In genomic region chr6:28420865-28421264, GRCm38 (mm10) we compare ENCODE assay signal across 9 mouse cellular contexts. TPM values are rescaled to one million over a fixed set of nuclear protein-coding genes. Genes with fewer than 3 reads are reported as not detected.
DNase-seq lines count a peak whose midpoint lies in the region; ATAC-seq and TF ChIP-seq lines count a peak whose summit lies in the region.
"Had no signal": no experiment of that assay in that cellular context is flagged by ENCODE, and none has a peak within 500 bp of the region (broad histone marks: within the 10 kb centered on the region; RNA-seq: fewer than 3 reads in every experiment).

No protein-coding gene starts in this region.

- 0 out of 2 replicates have a peak overlapping the region, but pooled peaks have one; percentile 41 for H3K27ac ChIP-seq in embryonic facial prominence, embryonic 11.5 days (replicated peaks; ENCODE audit: low read depth, low read length)
- 0 out of 2 replicates have a peak overlapping the region, but pooled peaks have one; percentile 38 for H3K27ac ChIP-seq in midbrain, postnatal 0 days (ENCODE audit: low read depth, low read length)

- H3K4me3 ChIP-seq in embryonic facial prominence, embryonic 11.5 days (ENCODE audit: low read depth, low read length): peak overlapping the region; percentile 86
- peak overlapping the region; percentile 84 for H3K4me3 ChIP-seq in midbrain, postnatal 0 days (ENCODE audit: low read depth, low read length)

- peak overlapping the region; percentile 73 for H3K9ac ChIP-seq in embryonic facial prominence, embryonic 11.5 days (replicated peaks; ENCODE audit: low read length)
- peak overlapping the region; percentile 72 for H3K9ac ChIP-seq in midbrain, postnatal 0 days (replicated peaks; ENCODE audit: low read length, poor library complexity, severe bottlenecking)

- no peak for ATAC-seq in embryonic facial prominence, embryonic 11.5 days (replicated peaks; ENCODE audit: insufficient number of reproducible peaks, low FRiP score, low TSS enrichment, low read depth)
- ATAC-seq in midbrain, postnatal 0 days (ENCODE audit: low FRiP score): no peak
- ATAC-seq in inflammation-experienced regulatory T-cells, adult 6 months: no peak
- ATAC-seq in CD4-positive, CD25-positive, alpha-beta regulatory T cell, adult 4 months: no peak

- no peak for TF ChIP-seq CTCF in midbrain, postnatal 0 days (IDR thresholded peaks at IDR 0.05)

- peak overlapping the region; percentile 87 for H3K4me2 ChIP-seq in embryonic facial prominence, embryonic 11.5 days (ENCODE audit: low read depth, low read length)
- peak overlapping the region; percentile 97 for H3K4me2 ChIP-seq in midbrain, postnatal 0 days (ENCODE audit: low read depth, low read length, poor library complexity, severe bottlenecking)

- H3K4me1 ChIP-seq in embryonic facial prominence, embryonic 11.5 days (ENCODE audit: control insufficient read depth, insufficient read depth, low read length): peaks cover 7% of the 10 kb centered on the region
- H3K4me1 ChIP-seq in midbrain, postnatal 0 days (ENCODE audit: insufficient read depth, low read length): peaks cover 24% of the 10 kb centered on the region

- no peaks in the 10 kb centered on the region for H3K9me3 ChIP-seq in embryonic facial prominence, embryonic 11.5 days (replicated peaks; ENCODE audit: control insufficient read depth, low read length)
- H3K9me3 ChIP-seq in midbrain, postnatal 0 days (ENCODE audit: low read length): no peaks in the 10 kb centered on the region

- H3K36me3 ChIP-seq in embryonic facial prominence, embryonic 11.5 days (replicated peaks; ENCODE audit: control insufficient read depth, insufficient read depth, low read depth, low read length): no peaks in the 10 kb centered on the region; the same call in 1 of the 2 replicates
- H3K36me3 ChIP-seq in midbrain, postnatal 0 days (ENCODE audit: insufficient read depth, low read length): peaks cover 25% of the 10 kb centered on the region

- H3K27me3 ChIP-seq in embryonic facial prominence, embryonic 11.5 days (ENCODE audit: control insufficient read depth, insufficient read depth, low read length): no peaks in the 10 kb centered on the region
- no peaks in the 10 kb centered on the region for H3K27me3 ChIP-seq in midbrain, postnatal 0 days (ENCODE audit: insufficient read depth, low read length)

- peak; percentile 17 for DNase-seq in kidney, postnatal 10 days
- DNase-seq in kidney, adult 11 months: no peak
- no peak for DNase-seq in embryonic facial prominence, embryonic 11.5 days (ENCODE audit: low spot score)
- peak; percentile 47 for DNase-seq in induced T-regulatory cell, adult 2 months (ENCODE audit: low read depth)
- DNase-seq in midbrain, postnatal 0 days (ENCODE audit: low spot score): no peak
- DNase-seq in right cerebral cortex, adult 18-20 months: no peak

- 25% methylated on average over 13 of the region's 13 CpGs for WGBS in embryonic facial prominence, embryonic 11.5 days
- WGBS in midbrain, postnatal 0 days: 26% methylated on average over 13 of the region's 13 CpGs

RNA-seq across cellular contexts. Expression of gene Arf5, which starts 2.5 kb away (rescaled TPM):
- polyA plus RNA-seq in embryonic facial prominence, embryonic 11.5 days (2014; fragmentation: Nextera tagmentation; extraction: Ambion mirVana): 289 and 311 TPM in 2 replicates
- 378 and 412 TPM in 2 replicates for total RNA-seq in midbrain, postnatal 0 days (2014; rRNA removed)
- polyA plus RNA-seq in midbrain, postnatal 0 days (2015; fragmentation: Nextera tagmentation; extraction: Ambion mirVana): 456 and 484 TPM in 2 replicates
- 10 to 100 TPM; 19.8 to 78.8 (median 44.8) TPM for polyA plus RNA-seq in inflammation-experienced regulatory T-cells, adult 6 months (2017; shearing (Covaris generic))
- 10 to 100 TPM; 27.3 to 43.4 TPM for polyA plus RNA-seq in CD4-positive, CD25-positive, alpha-beta regulatory T cell, adult 4 months (2017; shearing (Covaris generic))

RNA-seq across cellular contexts. Expression of gene Fscn3, which starts 6.7 kb away (rescaled TPM):
- polyA plus RNA-seq in embryonic facial prominence, embryonic 11.5 days (2014; fragmentation: Nextera tagmentation; extraction: Ambion mirVana): not detected in 2 replicates
- total RNA-seq in midbrain, postnatal 0 days (2014; rRNA removed): 0.19 TPM in 1 of 2 replicates, not detected in the other
- not detected in 2 replicates for polyA plus RNA-seq in midbrain, postnatal 0 days (2015; fragmentation: Nextera tagmentation; extraction: Ambion mirVana)
- under 1 TPM in 1 of 3 experiments, not detected in 2; 0.25 TPM for polyA plus RNA-seq in inflammation-experienced regulatory T-cells, adult 6 months (2017; shearing (Covaris generic))
- polyA plus RNA-seq in CD4-positive, CD25-positive, alpha-beta regulatory T cell, adult 4 months (2017; shearing (Covaris generic)): not detected

RNA-seq across cellular contexts. Expression of gene Gcc1, which starts 7.3 kb away (rescaled TPM):
- polyA plus RNA-seq in embryonic facial prominence, embryonic 11.5 days (2014; fragmentation: Nextera tagmentation; extraction: Ambion mirVana): 7.4 and 8.2 TPM in 2 replicates
- 11.2 and 14.6 TPM in 2 replicates for total RNA-seq in midbrain, postnatal 0 days (2014; rRNA removed)
- polyA plus RNA-seq in midbrain, postnatal 0 days (2015; fragmentation: Nextera tagmentation; extraction: Ambion mirVana): 8.6 and 8.7 TPM in 2 replicates
- 1 to 10 TPM; 5.9 to 8.0 (median 7.9) TPM for polyA plus RNA-seq in inflammation-experienced regulatory T-cells, adult 6 months (2017; shearing (Covaris generic))
- polyA plus RNA-seq in CD4-positive, CD25-positive, alpha-beta regulatory T cell, adult 4 months (2017; shearing (Covaris generic)): 10 to 100 TPM in 1 of 2 experiments, 1 to 10 TPM in 1; 7.9 to 15.8 TPM

RNA-seq across cellular contexts. Expression of gene Zfp800, which starts 23.1 kb away (rescaled TPM):
- 13.5 and 20.2 TPM in 2 replicates for polyA plus RNA-seq in embryonic facial prominence, embryonic 11.5 days (2014; fragmentation: Nextera tagmentation; extraction: Ambion mirVana)
- 24.1 and 28.6 TPM in 2 replicates for total RNA-seq in midbrain, postnatal 0 days (2014; rRNA removed)
- polyA plus RNA-seq in midbrain, postnatal 0 days (2015; fragmentation: Nextera tagmentation; extraction: Ambion mirVana): 16.6 and 22.1 TPM in 2 replicates
- 10 to 100 TPM; 25.4 to 38.2 (median 29.1) TPM for polyA plus RNA-seq in inflammation-experienced regulatory T-cells, adult 6 months (2017; shearing (Covaris generic))
- 10 to 100 TPM; 28.8 to 36.9 TPM for polyA plus RNA-seq in CD4-positive, CD25-positive, alpha-beta regulatory T cell, adult 4 months (2017; shearing (Covaris generic))

RNA-seq across cellular contexts. Expression of gene Pax4, which starts 28.3 kb away (rescaled TPM):
- polyA plus RNA-seq in embryonic facial prominence, embryonic 11.5 days (2014; fragmentation: Nextera tagmentation; extraction: Ambion mirVana): not detected in 2 replicates
- total RNA-seq in midbrain, postnatal 0 days (2014; rRNA removed): not detected in 2 replicates
- 0.37 TPM in 1 of 2 replicates, not detected in the other for polyA plus RNA-seq in midbrain, postnatal 0 days (2015; fragmentation: Nextera tagmentation; extraction: Ambion mirVana)
- not detected for polyA plus RNA-seq in inflammation-experienced regulatory T-cells, adult 6 months (2017; shearing (Covaris generic))
- polyA plus RNA-seq in CD4-positive, CD25-positive, alpha-beta regulatory T cell, adult 4 months (2017; shearing (Covaris generic)): not detected
- total RNA-seq: adrenal gland, postnatal 10 days had no signal

Comparison
In these comparisons a context has a peak if more than half of its experiments do, and no peak if none do; other contexts are left out.
1. DNase-seq: peak in kidney, postnatal 10 days (single experiment) and induced T-regulatory cell, adult 2 months (single experiment); none in kidney, adult 11 months (single experiment), embryonic facial prominence, embryonic 11.5 days (single experiment), midbrain, postnatal 0 days (single experiment) and right cerebral cortex, adult 18-20 months (single experiment).